Comparison of ENCODE assay signal across 8 mouse cellular contexts in genomic region chrX:20961477-20962378, GRCm38 (mm10). TPM values are rescaled to one million over a fixed set of nuclear protein-coding genes. Genes with fewer than 3 reads are reported as not detected.
DNase-seq lines count a peak whose midpoint lies in the region; ATAC-seq and TF ChIP-seq lines count a peak whose summit lies in the region.

Gene Uxt, minus strand, starts transcription at chrX:20962017.

- peak; percentile 98 for DNase-seq in MEL (ENCODE audit: low read depth, low spot score)
- DNase-seq in cerebellum, adult 2 months, result peak; percentile 90 to 91
- peak; percentile 82 for DNase-seq in forelimb bud, embryonic 11.5 days (ENCODE audit: low read depth, low spot score)
- peak; percentile 90 for DNase-seq in layer of hippocampus, adult 9-11 months
- peak; percentile 93 for DNase-seq in lung, postnatal 0 days (ENCODE audit: low spot score)
- peak; percentile 79 for DNase-seq in ovary, postnatal 14 days (ENCODE audit: low spot score)
- DNase-seq in thymus, postnatal 14 days, result peak; percentile 88

- TF ChIP-seq POLR2A in MEL (IDR thresholded peaks at IDR 0.05; ENCODE audit: control insufficient read depth in 1 of 2, insufficient read depth in 1 of 2, low read depth in 1 of 2, low read length in 2 of 2, poor library complexity in 1 of 2), result peak; percentile 62 to 88; a peak in 3 of 4 replicates
- peak; percentile 40; the same call in 1 of the 2 replicates for TF ChIP-seq POLR2A in cerebellum, adult 2 months (IDR thresholded peaks at IDR 0.05; ENCODE audit: borderline replicate concordance, insufficient read depth, low read length)

- peaks cover 2 to 15% of the 10 kb centered on the region in 2 experiments; a peak in 3 of 4 replicates for H3K36me3 ChIP-seq in MEL (ENCODE audit: control insufficient read depth in 1 of 2, insufficient read depth in 2 of 2, low read length in 2 of 2)
- no peaks in the 10 kb centered on the region for H3K36me3 ChIP-seq in lung, postnatal 0 days (ENCODE audit: insufficient read depth, low read length)

- H3K4me3 ChIP-seq in MEL (ENCODE audit: control insufficient read depth in 1 of 2, insufficient read depth in 1 of 2, low read depth in 2 of 2, low read length in 2 of 2), result peak within 1 kb of the TSS; percentile 68 to 85
- H3K4me3 ChIP-seq in cerebellum, adult 2 months (replicated peaks; ENCODE audit: insufficient read depth, low read depth, low read length), result peak within 1 kb of the TSS; percentile 98
- peak within 1 kb of the TSS; percentile 51 for H3K4me3 ChIP-seq in lung, postnatal 0 days (ENCODE audit: low read depth, low read length)

- no peak; a peak in 1 of 6 replicates for TF ChIP-seq CTCF in MEL (IDR thresholded peaks at IDR 0.05 in 2 of 3, conservative IDR thresholded peaks at IDR 0.05 in 1 of 3; ENCODE audit: control insufficient read depth in 1 of 3, insufficient read depth in 1 of 3, low read depth in 2 of 3, low read length in 3 of 3, poor library complexity in 1 of 3, severe bottlenecking in 1 of 3)
- TF ChIP-seq CTCF in cerebellum, adult 2 months (IDR thresholded peaks at IDR 0.05; ENCODE audit: borderline replicate concordance, insufficient read depth, low read depth, low read length), result no peak
- peak; percentile 53 for TF ChIP-seq CTCF in lung, postnatal 0 days (IDR thresholded peaks at IDR 0.05)

- WGBS in cerebellum, adult 2 months, result 5% methylated on average over 57 of the region's 57 CpGs
- 13% methylated on average over 56 of the region's 57 CpGs for WGBS in lung, postnatal 0 days

- peaks cover 2 to 5% of the 10 kb centered on the region in 2 experiments; a peak in 1 of 4 replicates for H3K4me1 ChIP-seq in MEL (ENCODE audit: control insufficient read depth in 1 of 2, insufficient read depth in 2 of 2, low read length in 2 of 2)
- no peaks in the 10 kb centered on the region for H3K4me1 ChIP-seq in cerebellum, adult 2 months (ENCODE audit: control insufficient read depth, insufficient read depth, low read length)
- H3K4me1 ChIP-seq in lung, postnatal 0 days (ENCODE audit: insufficient read depth, low read depth, low read length), result no peaks in the 10 kb centered on the region

- peaks cover 8% of the 10 kb centered on the region for H3K79me2 ChIP-seq in MEL (ENCODE audit: control insufficient read depth, insufficient read depth, low read length, poor library complexity)

- no peaks in the 10 kb centered on the region for H3K9me3 ChIP-seq in MEL (replicated peaks; ENCODE audit: insufficient read depth, low read length)
- no peaks in the 10 kb centered on the region for H3K9me3 ChIP-seq in lung, postnatal 0 days (ENCODE audit: low read length)

- TF ChIP-seq EP300 in MEL (IDR thresholded peaks at IDR 0.05; ENCODE audit: low read depth in 1 of 2, low read length in 2 of 2), result peak in 1 of 2 experiments; percentile 28; a peak in 2 of 4 replicates
- TF ChIP-seq EP300 in lung, postnatal 0 days (IDR thresholded peaks at IDR 0.05), result peak; percentile 47

- ATAC-seq in hematopoietic stem cell, adult 5-6 weeks (replicated peaks in 1 of 2; ENCODE audit: insufficient read depth in 1 of 2, low FRiP score in 2 of 2, low TSS enrichment in 1 of 2, low read depth in 1 of 2, poor library complexity in 2 of 2, severe bottlenecking in 2 of 2), result peak; percentile 98
- peak; percentile 97 for ATAC-seq in lung, postnatal 0 days

- H3K27ac ChIP-seq in MEL (ENCODE audit: control insufficient read depth, low read depth, low read length), result peak within 1 kb of the TSS; percentile 95
- peak within 1 kb of the TSS; percentile 71 for H3K27ac ChIP-seq in cerebellum, adult 2 months (ENCODE audit: insufficient read depth, low read length)
- H3K27ac ChIP-seq in lung, postnatal 0 days (ENCODE audit: low read length), result peak within 1 kb of the TSS; percentile 81

- H3K27me3 ChIP-seq in MEL (ENCODE audit: control insufficient read depth in 1 of 2, insufficient read depth in 2 of 2, low read length in 2 of 2), result no peaks in the 10 kb centered on the region
- H3K27me3 ChIP-seq in cerebellum, adult 2 months (ENCODE audit: control insufficient read depth, insufficient read depth, low read length), result no peaks in the 10 kb centered on the region
- no peaks in the 10 kb centered on the region for H3K27me3 ChIP-seq in lung, postnatal 0 days (replicated peaks; ENCODE audit: insufficient read depth, low read length)

- peak within 1 kb of the TSS; percentile 42 for H3K4me2 ChIP-seq in lung, postnatal 0 days (replicated peaks; ENCODE audit: low read depth, low read length)

- TF ChIP-seq RAD21 in MEL (IDR thresholded peaks at IDR 0.05; ENCODE audit: low read depth, low read length), result no peak

- peak within 1 kb of the TSS; percentile 89 for H3K9ac ChIP-seq in MEL (ENCODE audit: control insufficient read depth, low read depth, low read length, poor library complexity, severe bottlenecking)
- 0 out of 2 replicates have a peak within 1 kb of the TSS, but pooled peaks have one; percentile 36 for H3K9ac ChIP-seq in lung, postnatal 0 days (replicated peaks; ENCODE audit: low read depth)

TF ChIP-seq in MEL, 35 proteins besides CTCF, POLR2A, EP300 and RAD21:
- TF ChIP-seq POLR2AphosphoS5 (IDR thresholded peaks at IDR 0.05; ENCODE audit: borderline replicate concordance, low read depth, low read length) (no peak), ZKSCAN1 (IDR thresholded peaks at IDR 0.05; ENCODE audit: low read depth, low read length) (no peak), TBP (IDR thresholded peaks at IDR 0.05; ENCODE audit: low read depth, low read length) (no peak; the same call in 1 of the 2 replicates), KAT2A (conservative IDR thresholded peaks at IDR 0.05; ENCODE audit: low read depth, low read length) (peak; percentile 59; the same call in 1 of the 2 replicates), SIN3A (IDR thresholded peaks at IDR 0.05; ENCODE audit: low read length) (peak; percentile 97), ZNF384 (IDR thresholded peaks at IDR 0.05; ENCODE audit: low read depth, low read length) (no peak; the same call in 1 of the 2 replicates), BHLHE40 (IDR thresholded peaks at IDR 0.05; ENCODE audit: borderline replicate concordance, low read depth, low read length) (no peak), MAZ (IDR thresholded peaks at IDR 0.05; ENCODE audit: low read depth, low read length) (peak; percentile 45), POLR2AphosphoS2 (IDR thresholded peaks at IDR 0.05; ENCODE audit: low read length) (peak; percentile 83; the same call in 1 of the 2 replicates), SMC3 (IDR thresholded peaks at IDR 0.05; ENCODE audit: low read depth, low read length) (no peak), CHD1 (IDR thresholded peaks at IDR 0.05; ENCODE audit: low read depth, low read length) (0 out of 2 replicates have a peak, but pooled peaks have one; percentile 78), ETS1 (IDR thresholded peaks at IDR 0.05; ENCODE audit: low read depth, low read length) (peak; percentile 57), ZMIZ1 (IDR thresholded peaks at IDR 0.05; ENCODE audit: low read depth, low read length) (0 out of 2 replicates have a peak, but pooled peaks have one; percentile 51), NELFE (IDR thresholded peaks at IDR 0.05; ENCODE audit: low read depth, low read length) (peak; percentile 81), NRF1 (IDR thresholded peaks at IDR 0.05; ENCODE audit: insufficient read depth, low read depth, low read length, poor library complexity, severe bottlenecking) (peak; percentile 49; the same call in 1 of the 2 replicates), UBTF (IDR thresholded peaks at IDR 0.05; ENCODE audit: borderline replicate concordance, insufficient read depth, low read depth, low read length) (no peak), JUND (IDR thresholded peaks at IDR 0.05; ENCODE audit: low read depth, low read length) (no peak), MAFK (IDR thresholded peaks at IDR 0.05; ENCODE audit: borderline replicate concordance, low read depth, low read length) (no peak), TCF12 (IDR thresholded peaks at IDR 0.05; ENCODE audit: low read depth, low read length) (peak; percentile 44), TAL1 (IDR thresholded peaks at IDR 0.05; ENCODE audit: low read length) (no peak), MEF2A (IDR thresholded peaks at IDR 0.05; ENCODE audit: extremely low read depth, insufficient replicate concordance, low read depth, low read length, poor library complexity, severe bottlenecking) (no peak), USF2 (IDR thresholded peaks at IDR 0.05; ENCODE audit: borderline replicate concordance in 1 of 2, insufficient read depth in 1 of 2, low read depth in 1 of 2, low read length in 2 of 2) (no peak), CHD2 (IDR thresholded peaks at IDR 0.05; ENCODE audit: low read length) (peak; percentile 42), GABPA (IDR thresholded peaks at IDR 0.05; ENCODE audit: low read depth, low read length) (no peak), GATA1 (IDR thresholded peaks at IDR 0.05; ENCODE audit: low read depth, low read length) (no peak; the same call in 1 of the 2 replicates), MYC (IDR thresholded peaks at IDR 0.05; ENCODE audit: low read depth, low read length) (peak; percentile 71), HCFC1 (IDR thresholded peaks at IDR 0.05; ENCODE audit: low read depth, low read length) (peak; percentile 91), E2F4 (IDR thresholded peaks at IDR 0.05; ENCODE audit: borderline replicate concordance, low read depth, low read length) (peak; percentile 78; the same call in 1 of the 2 replicates), MXI1 (IDR thresholded peaks at IDR 0.05; ENCODE audit: low read depth, low read length) (peak; percentile 95), ZC3H11A (IDR thresholded peaks at IDR 0.05; ENCODE audit: low read depth, low read length) (no peak), USF1 (IDR thresholded peaks at IDR 0.05; ENCODE audit: low read depth, low read length) (peak; percentile 74), MAX (IDR thresholded peaks at IDR 0.05; ENCODE audit: low read length) (peak; percentile 87), MYB (IDR thresholded peaks at IDR 0.05; ENCODE audit: low read depth, low read length) (peak; percentile 82), ELF1 (IDR thresholded peaks at IDR 0.05; ENCODE audit: low read depth, low read length) (peak; percentile 98), RCOR1 (IDR thresholded peaks at IDR 0.05; ENCODE audit: low read depth, low read length) (no peak)

RNA-seq across cellular contexts. Expression of gene Uxt, which starts in this region (rescaled TPM):
- 62.3 and 78.8 TPM in 2 replicates for total RNA-seq in MEL (2012; rRNA removed)
- polyA plus RNA-seq in MEL (2012; ENCODE audit: insufficient read depth in 1 of 2, insufficient read length in 2 of 2, low read depth in 1 of 2, low replicate concordance in 2 of 2, missing spikeins in 1 of 2), result 10 to 100 TPM in 1 of 2 experiments, not detected in 1; 88.8 TPM
- 14.9 and 16.7 TPM in 2 replicates for polyA plus RNA-seq in cerebellum, adult 2 months (2012; rRNA removed)
- total RNA-seq in hematopoietic stem cell, adult 5-6 weeks (2017), result 20.3 and 39.4 TPM in 2 replicates
- 55.8 and 69.5 TPM in 2 replicates for polyA plus RNA-seq in lung, postnatal 0 days (2015; fragmentation: Nextera tagmentation; extraction: Ambion mirVana)

Comparison
In these comparisons a context has a peak if more than half of its experiments do, and no peak if none do; other contexts are left out.
1. Peak in every context shown above with its lines: DNase-seq, ATAC-seq, H3K4me3 ChIP-seq and H3K27ac ChIP-seq.